Mouse (Mus musculus): ENCODE data around the gene Chid1.

DNA sequence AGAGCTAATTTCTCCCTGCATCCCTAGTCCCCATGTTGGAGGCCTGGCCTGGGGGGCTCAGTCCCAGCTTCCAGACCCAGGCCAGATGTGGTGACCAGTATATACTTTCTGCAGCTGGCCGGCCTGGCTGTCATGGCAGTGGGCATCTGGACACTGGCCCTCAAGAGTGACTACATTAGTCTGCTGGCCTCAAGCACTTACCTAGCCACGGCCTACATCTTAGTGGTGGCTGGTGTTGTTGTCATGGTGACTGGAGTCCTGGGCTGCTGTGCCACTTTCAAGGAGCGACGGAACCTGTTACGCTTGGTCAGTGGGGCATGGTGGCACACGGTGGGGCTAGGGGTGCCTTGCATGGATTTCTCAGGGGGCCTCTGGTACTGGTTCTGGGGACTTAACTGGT, 70.3 kb downstream of the Chid1 start:
- TF ChIP-seq CTCF (IDR thresholded peaks at IDR 0.05; ENCODE audit: low read depth) (no peak), EP300 (IDR thresholded peaks at IDR 0.05; ENCODE audit: low read depth) (no peak)
